Mouse (Mus musculus) MEL (cell line): Measurements from ENCODE around the gene Sult2b1. TPM values are rescaled to one million over a fixed set of nuclear protein-coding genes. Genes with fewer than 3 reads are reported as not detected.

Experiments
- DNase-seq: peaks from one replicate; pipeline ENCODE4 v3.0.0; 2011; ENCODE audit warnings: low read depth, low spot score
- H3K27ac ChIP-seq: 2 replicates; pipeline ENCODE4 v1.5.1; 2012; ENCODE audit warnings: low read depth, mild to moderate bottlenecking, control low read depth, low read length, moderate library complexity; ENCODE audit not compliant: control insufficient read depth
- H3K27me3 ChIP-seq, 2 experiments: fragments of 150-350 bp in 1 of 2; sonication (generic) in 1 of 2; 2 replicates each; pipeline ENCODE4 v1.6.1; 2012; ENCODE audit warnings: low read length in 2 of 2, mild to moderate bottlenecking in 2 of 2, improper control_type of control experiment in 1 of 2, moderate library complexity in 1 of 2; ENCODE audit not compliant: insufficient read depth in 2 of 2, control insufficient read depth in 1 of 2
- H3K36me3 ChIP-seq, 2 experiments: 2 replicates each; pipeline ENCODE4 v1.6.1; 2012 to 2014; ENCODE audit warnings: low read length in 2 of 2, improper control_type of control experiment in 1 of 2, inconsistent platforms in 1 of 2, mild to moderate bottlenecking in 1 of 2; ENCODE audit not compliant: insufficient read depth in 2 of 2, control insufficient read depth in 1 of 2
- H3K4me1 ChIP-seq, 2 experiments: fragments of 150-350 bp in 1 of 2; sonication (generic) in 1 of 2; 2 replicates each; pipeline ENCODE4 v1.6.1; 2012; ENCODE audit warnings: low read length in 2 of 2, improper control_type of control experiment in 1 of 2, mild to moderate bottlenecking in 1 of 2; ENCODE audit not compliant: insufficient read depth in 2 of 2, control insufficient read depth in 1 of 2
- H3K4me3 ChIP-seq, 2 experiments: fragments of 150-350 bp in 1 of 2; sonication (generic) in 1 of 2; 2 replicates each; pipeline ENCODE4 v1.5.1; 2012; ENCODE audit warnings: low read depth in 2 of 2, low read length in 2 of 2, mild to moderate bottlenecking in 2 of 2, moderate library complexity in 2 of 2, control low read depth in 1 of 2, improper control_type of control experiment in 1 of 2; ENCODE audit not compliant: control insufficient read depth in 1 of 2, insufficient read depth in 1 of 2
- H3K79me2 ChIP-seq: 2 replicates; pipeline ENCODE4 v1.6.1; 2012; ENCODE audit warnings: mild to moderate bottlenecking, low read length, moderate library complexity; ENCODE audit not compliant: control insufficient read depth, poor library complexity, insufficient read depth
- H3K9ac ChIP-seq: 2 replicates; pipeline ENCODE4 v1.6.1; 2012; ENCODE audit warnings: low read depth, mild to moderate bottlenecking, control low read depth, low read length, moderate library complexity; ENCODE audit not compliant: control insufficient read depth, poor library complexity, severe bottlenecking
- H3K9me3 ChIP-seq: fragments of 150-350 bp; sonication (generic); replicated peaks from 2 replicates; pipeline ENCODE4 v1.6.1; 2012; ENCODE audit warnings: mild to moderate bottlenecking, low read length, improper control_type of control experiment, moderate library complexity; ENCODE audit not compliant: insufficient read depth
- CHD2 ChIP-seq: IDR thresholded peaks from 2 replicates; pipeline ENCODE4 v1.6.1; 2011; ENCODE audit warnings: low read length, improper control_type of control experiment
- CTCF ChIP-seq, 3 experiments: IDR thresholded peaks in 2 of 3; conservative IDR thresholded peaks in 1 of 3; 2 replicates each; pipeline ENCODE4 v1.5.1; 2011 to 2012; ENCODE audit warnings: low read length in 3 of 3, low read depth in 2 of 3, mild to moderate bottlenecking in 2 of 3, improper control_type of control experiment in 1 of 3, inconsistent platforms in 1 of 3, mixed read lengths in 1 of 3, moderate library complexity in 1 of 3; ENCODE audit not compliant: control insufficient read depth in 1 of 3, insufficient read depth in 1 of 3, poor library complexity in 1 of 3, severe bottlenecking in 1 of 3
- ETS1 ChIP-seq: IDR thresholded peaks from 2 replicates; pipeline ENCODE4 v1.6.1; 2012; ENCODE audit warnings: low read depth, mild to moderate bottlenecking, inconsistent platforms, low read length, improper control_type of control experiment, moderate library complexity
- GABPA ChIP-seq: IDR thresholded peaks from 2 replicates; pipeline ENCODE4 v1.6.1; 2012; ENCODE audit warnings: low read depth, mild to moderate bottlenecking, inconsistent platforms, low read length, improper control_type of control experiment, moderate library complexity
- HCFC1 ChIP-seq: IDR thresholded peaks from 2 replicates; pipeline ENCODE4 v1.6.1; 2012; ENCODE audit warnings: low read depth, mild to moderate bottlenecking, inconsistent platforms, low read length, improper control_type of control experiment, moderate library complexity
- JUND ChIP-seq: IDR thresholded peaks from 2 replicates; pipeline ENCODE4 v1.6.1; 2011; ENCODE audit warnings: low read depth, mild to moderate bottlenecking, improper control_type of control experiment, low read length
- MAFK ChIP-seq: IDR thresholded peaks from 2 replicates; pipeline ENCODE4 v1.6.1; 2011; ENCODE audit warnings: low read depth, mild to moderate bottlenecking, low read length, improper control_type of control experiment, borderline replicate concordance
- MAZ ChIP-seq: IDR thresholded peaks from 2 replicates; pipeline ENCODE4 v1.6.1; 2012; ENCODE audit warnings: low read depth, mild to moderate bottlenecking, inconsistent platforms, low read length, improper control_type of control experiment
- MEF2A ChIP-seq: IDR thresholded peaks from 2 replicates; pipeline ENCODE4 v1.6.1; 2014; ENCODE audit warnings: low read depth, mild to moderate bottlenecking, inconsistent platforms, low read length, improper control_type of control experiment; ENCODE audit not compliant: poor library complexity, insufficient replicate concordance, severe bottlenecking; ENCODE audit errors: extremely low read depth
- MYB ChIP-seq: IDR thresholded peaks from 2 replicates; pipeline ENCODE4 v1.6.1; 2011; ENCODE audit warnings: mild to moderate bottlenecking, low read depth, low read length, improper control_type of control experiment
- MYC ChIP-seq: IDR thresholded peaks from 2 replicates; pipeline ENCODE4 v1.6.1; 2011; ENCODE audit warnings: low read depth, mild to moderate bottlenecking, low read length, improper control_type of control experiment, moderate library complexity
- NELFE ChIP-seq: IDR thresholded peaks from 2 replicates; pipeline ENCODE4 v1.6.1; 2011; ENCODE audit warnings: low read depth, low read length, improper control_type of control experiment
- NRF1 ChIP-seq: IDR thresholded peaks from 2 replicates; pipeline ENCODE4 v1.6.1; 2014; ENCODE audit warnings: low read depth, mild to moderate bottlenecking, inconsistent platforms, low read length, improper control_type of control experiment, moderate library complexity; ENCODE audit not compliant: poor library complexity, insufficient read depth, severe bottlenecking
- POLR2A ChIP-seq, 2 experiments: IDR thresholded peaks; 2 replicates each; pipeline ENCODE4 v1.6.1; 2011 to 2012; ENCODE audit warnings: low read length in 2 of 2, mild to moderate bottlenecking in 2 of 2, control low read depth in 1 of 2, improper control_type of control experiment in 1 of 2, low read depth in 1 of 2, moderate library complexity in 1 of 2; ENCODE audit not compliant: control insufficient read depth in 1 of 2, insufficient read depth in 1 of 2, poor library complexity in 1 of 2
- POLR2AphosphoS5 ChIP-seq: IDR thresholded peaks from 2 replicates; pipeline ENCODE4 v1.6.1; 2012; ENCODE audit warnings: low read depth, borderline replicate concordance, mild to moderate bottlenecking, inconsistent platforms, low read length, moderate library complexity, mixed read lengths
- SIN3A ChIP-seq: IDR thresholded peaks from 2 replicates; pipeline ENCODE4 v1.6.1; 2012; ENCODE audit warnings: low read length, improper control_type of control experiment, inconsistent platforms
- UBTF ChIP-seq: IDR thresholded peaks from 2 replicates; pipeline ENCODE4 v1.6.1; 2012; ENCODE audit warnings: low read depth, mild to moderate bottlenecking, inconsistent platforms, low read length, improper control_type of control experiment, moderate library complexity, borderline replicate concordance; ENCODE audit not compliant: insufficient read depth
- ZC3H11A ChIP-seq: IDR thresholded peaks from 2 replicates; pipeline ENCODE4 v1.6.1; 2012; ENCODE audit warnings: low read depth, mild to moderate bottlenecking, inconsistent platforms, low read length, improper control_type of control experiment
- polyA plus RNA-seq, 2 experiments: library from polyadenylated mRNA; stranded (reverse) in 1 of 2; unstranded in 1 of 2; fragments of >175 nt in 1 of 2; fragments of >200 nt in 1 of 2; gene quantifications; 2 replicates each; pipeline versions ENCODE4 v1.2.1 to v1.2.4; 2012; ENCODE audit warnings: low replicate concordance in 2 of 2, low read depth in 1 of 2; ENCODE audit not compliant: insufficient read length in 2 of 2, insufficient read depth in 1 of 2, missing spikeins in 1 of 2
- total RNA-seq: library from RNA; depleted of rRNA; stranded (reverse); fragments of 300-350 nt; gene quantifications from 2 replicates; pipeline ENCODE4 v1.2.3, GENCODE M21; 2012

Gene Sult2b1
- total and polyA plus RNA-seq, 3 experiments = 0.08 to 0.47 TPM; not detected in 1

DNA sequence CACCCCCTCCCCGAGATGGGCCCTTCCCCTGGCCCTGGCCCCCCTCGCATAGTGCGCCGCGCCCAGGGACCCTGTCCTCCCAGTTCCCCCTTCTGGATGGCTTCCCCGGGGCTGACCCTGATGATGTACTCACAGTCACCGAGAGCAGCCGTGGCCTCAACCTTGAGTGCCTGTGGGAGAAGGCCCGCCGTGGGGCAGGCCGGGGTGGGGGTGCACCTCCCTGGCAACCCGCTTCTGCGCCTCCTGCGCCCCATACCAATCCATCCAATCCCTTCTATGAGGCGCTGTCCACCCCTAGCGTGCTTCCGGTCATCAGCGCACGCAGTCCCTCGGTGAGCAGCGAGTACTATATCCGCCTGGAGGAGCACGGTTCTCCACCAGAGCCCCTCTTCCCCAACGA lies 8.8 kb upstream of the Sult2b1 start:
- Histone ChIP-seq H3K36me3 (peaks cover 0 to 4% of the 10 kb centered on the region in 2 experiments; a peak in 1 of 4 replicates), H3K4me1 (peaks cover 2 to 8% of the 10 kb centered on the region in 2 experiments; a peak in 2 of 4 replicates), H3K9ac (no peak overlapping the region), H3K9me3 (no peaks in the 10 kb centered on the region), H3K4me3 (no peak overlapping the region), H3K27me3 (peaks cover 0 to 1% of the 10 kb centered on the region in 2 experiments; a peak in 2 of 4 replicates), H3K79me2 (no peaks in the 10 kb centered on the region), H3K27ac (no peak overlapping the region)
- TF ChIP-seq CHD2 (no peak), ZC3H11A (no peak), CTCF (IDR thresholded peaks at IDR 0.05 in 2 of 3, conservative IDR thresholded peaks at IDR 0.05 in 1 of 3; ENCODE audit: control insufficient read depth in 1 of 3, insufficient read depth in 1 of 3, low read depth in 2 of 3, low read length in 3 of 3, poor library complexity in 1 of 3, severe bottlenecking in 1 of 3) (no peak), GABPA (no peak), JUND (no peak)
- DNase-seq = no peak

DNA sequence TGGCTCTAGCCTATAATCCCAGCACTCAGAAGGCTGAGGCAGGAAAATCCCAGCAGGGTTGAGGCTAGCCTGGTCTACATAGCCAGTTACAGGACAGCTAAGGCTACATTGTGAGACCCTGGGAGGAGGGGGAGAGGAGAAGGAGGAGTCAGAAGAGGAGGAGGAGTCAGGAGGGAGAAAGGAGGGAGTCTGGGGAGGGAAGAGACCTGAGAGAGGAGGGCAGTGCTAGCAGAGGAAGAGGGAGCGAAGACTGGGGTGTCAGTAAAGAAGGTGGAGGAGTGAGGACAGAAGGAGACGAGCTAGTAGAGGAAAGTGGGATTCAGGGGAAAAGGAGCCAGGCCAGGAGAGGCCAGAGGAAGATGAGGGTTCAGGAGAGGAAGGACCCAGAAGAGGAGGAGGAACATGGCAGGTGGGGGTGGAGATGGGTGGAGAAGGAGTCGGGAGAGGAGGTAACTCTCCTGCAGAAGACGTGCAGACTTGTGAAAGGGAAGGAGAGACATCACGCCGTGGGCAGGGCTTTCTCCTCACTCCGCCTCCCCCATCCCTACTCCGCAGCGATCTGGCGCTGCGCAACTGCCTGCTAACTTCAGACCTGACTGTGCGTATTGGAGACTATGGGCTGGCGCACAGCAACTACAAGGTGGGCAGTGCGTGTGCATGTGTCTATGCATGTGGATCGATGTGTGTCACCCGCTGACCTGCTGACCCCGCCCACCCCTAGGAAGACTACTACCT lies 7.5 kb upstream of the Sult2b1 start:
- peaks cover 0 to 1% of the 10 kb centered on the region in 2 experiments; a peak in 2 of 4 replicates for H3K27me3 ChIP-seq
- TF ChIP-seq UBTF (no peak), ETS1 (no peak), CHD2 (no peak), MEF2A (no peak), POLR2AphosphoS5 (no peak), POLR2A (IDR thresholded peaks at IDR 0.05; ENCODE audit: control insufficient read depth in 1 of 2, insufficient read depth in 1 of 2, low read depth in 1 of 2, low read length in 2 of 2, poor library complexity in 1 of 2) (no peak), MYC (no peak), CTCF (IDR thresholded peaks at IDR 0.05 in 2 of 3, conservative IDR thresholded peaks at IDR 0.05 in 1 of 3; ENCODE audit: control insufficient read depth in 1 of 3, insufficient read depth in 1 of 3, low read depth in 2 of 3, low read length in 3 of 3, poor library complexity in 1 of 3, severe bottlenecking in 1 of 3) (no peak), MAZ (no peak), HCFC1 (no peak), MYB (no peak), JUND (no peak), NRF1 (no peak), NELFE (no peak), SIN3A (no peak), MAFK (no peak)
- no peaks in the 10 kb centered on the region for H3K79me2 ChIP-seq
- H3K27ac ChIP-seq = no peak overlapping the region
- no peak overlapping the region for H3K9ac ChIP-seq
- no peak for DNase-seq
- no peaks in the 10 kb centered on the region for H3K36me3 ChIP-seq
- H3K4me1 ChIP-seq = peaks cover 0 to 2% of the 10 kb centered on the region in 2 experiments; a peak in 1 of 4 replicates
- no peaks in the 10 kb centered on the region for H3K9me3 ChIP-seq
- H3K4me3 ChIP-seq = no peak overlapping the region
